Mouse (Mus musculus): ENCODE data around the gene Fdps. TPM values are rescaled to one million over a fixed set of nuclear protein-coding genes. Genes with fewer than 3 reads are reported as not detected.

Fdps gene
- polyA plus RNA-seq, 1 experiment from 2014 or later: 284 TPM

DNA sequence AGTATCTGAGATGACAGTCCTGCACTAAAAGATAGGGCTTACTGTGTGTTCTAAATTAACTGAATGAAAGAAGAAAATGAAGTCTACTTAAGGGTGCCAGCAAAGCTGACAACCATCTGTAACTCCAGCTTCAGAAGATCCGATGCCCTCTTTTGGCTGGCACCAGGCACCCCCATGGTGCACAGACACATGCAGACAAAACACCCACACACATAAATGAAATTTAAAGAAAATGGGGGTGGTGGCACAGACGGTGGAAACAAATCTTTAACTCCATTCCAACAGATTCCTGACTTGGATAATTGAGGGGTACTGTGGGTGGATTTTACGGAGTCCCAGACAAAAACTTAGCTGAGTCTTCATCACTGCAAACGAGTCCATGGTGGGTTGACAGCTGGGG, 30.1 kb upstream of the Fdps start:
- peaks cover 84% of the 10 kb centered on the region for H3K4me1 ChIP-seq
- H3K4me2 ChIP-seq: peak overlapping the region; percentile 84
- H3K4me3 ChIP-seq: peak overlapping the region; percentile 54
- no peaks in the 10 kb centered on the region for H3K36me3 ChIP-seq
- ATAC-seq: no peak
- peak overlapping the region; percentile 97 for H3K27ac ChIP-seq
- H3K27me3 ChIP-seq (replicated peaks): no peaks in the 10 kb centered on the region
- 30% methylated on average over 4 of the region's 4 CpGs for WGBS (ENCODE audit: insufficient replicate concordance)
- no peaks in the 10 kb centered on the region for H3K9me3 ChIP-seq (replicated peaks)
- peak overlapping the region; percentile 74 for H3K9ac ChIP-seq

DNA sequence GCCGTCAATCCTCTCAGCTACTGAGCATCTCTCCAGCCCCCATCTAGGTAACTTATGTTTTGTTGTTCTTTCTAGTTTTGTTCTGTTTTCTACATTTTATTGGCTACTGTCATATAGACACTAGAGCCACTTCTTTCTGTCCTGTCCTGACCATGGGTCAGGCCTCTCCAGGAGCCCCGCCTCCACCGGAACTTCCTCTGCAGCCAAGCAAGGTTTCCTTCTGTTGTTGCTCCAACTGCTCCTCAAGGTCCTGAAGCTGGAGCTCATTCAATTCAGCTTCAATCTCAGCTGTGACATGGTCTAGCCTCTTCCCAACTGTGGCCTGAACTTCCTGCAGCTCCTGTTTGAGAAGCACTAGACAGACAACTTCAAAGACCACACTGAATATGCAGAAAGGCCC, 28.1 kb upstream of the Fdps start:
- ATAC-seq: no peak
- 81% methylated on average over 3 of the region's 3 CpGs for WGBS (ENCODE audit: insufficient replicate concordance)
- Histone ChIP-seq H3K27me3 (replicated peaks) (no peaks in the 10 kb centered on the region), H3K4me1 (peaks cover 70% of the 10 kb centered on the region), H3K9me3 (replicated peaks) (no peaks in the 10 kb centered on the region), H3K4me2 (no peak overlapping the region), H3K27ac (peak overlapping the region; percentile 48), H3K4me3 (no peak overlapping the region), H3K9ac (no peak overlapping the region), H3K36me3 (no peaks in the 10 kb centered on the region)

DNA sequence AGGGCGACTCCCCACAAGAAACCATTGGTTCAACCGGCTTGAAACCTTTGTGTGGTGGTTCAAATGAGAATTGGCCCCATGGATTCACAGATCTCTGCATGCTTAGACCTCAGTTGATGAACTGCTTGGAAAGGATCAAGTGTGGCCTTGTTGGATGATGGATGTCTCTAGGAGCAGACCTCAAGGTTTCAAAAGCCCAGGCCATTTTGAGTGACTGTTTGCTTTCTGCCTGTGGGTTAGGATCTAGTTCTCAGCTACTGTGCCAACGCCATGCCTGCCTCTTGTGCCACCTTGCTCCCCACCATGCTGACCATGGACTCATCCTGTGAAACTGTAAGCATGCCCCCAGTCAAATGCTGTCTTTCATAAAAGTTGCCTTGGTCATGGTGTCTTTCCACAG, 24.2 kb upstream of the Fdps start:
- Histone ChIP-seq H3K4me1 (peaks cover 48% of the 10 kb centered on the region), H3K4me2 (no peak overlapping the region), H3K27me3 (replicated peaks) (no peaks in the 10 kb centered on the region), H3K9ac (no peak overlapping the region), H3K36me3 (no peaks in the 10 kb centered on the region), H3K4me3 (no peak overlapping the region), H3K9me3 (replicated peaks) (no peaks in the 10 kb centered on the region), H3K27ac (no peak overlapping the region)
- ATAC-seq: no peak
- WGBS (ENCODE audit: insufficient replicate concordance): 88% methylated on average over 3 of the region's 3 CpGs

DNA sequence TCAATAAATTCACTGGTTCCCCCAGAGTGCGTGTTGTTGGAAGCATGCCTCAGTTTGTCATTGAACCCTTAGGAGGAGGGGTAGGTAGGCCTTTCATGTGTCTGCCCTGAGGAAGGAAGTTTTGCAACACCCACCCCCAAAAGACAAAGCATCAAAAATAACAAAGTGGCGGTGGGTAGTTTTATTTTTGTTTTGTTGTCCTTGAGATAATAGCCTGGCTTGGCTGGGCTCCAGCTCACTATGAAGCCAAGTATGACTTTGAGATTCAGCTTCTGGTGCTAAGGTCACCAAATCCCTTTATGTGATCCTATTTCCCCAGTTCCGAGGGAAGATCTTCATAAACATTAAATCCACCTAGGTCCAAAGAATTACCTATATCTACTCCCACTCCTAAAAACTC, 22.5 kb upstream of the Fdps start:
- H3K4me2 ChIP-seq: no peak overlapping the region
- 67% methylated on average over 3 of the region's 3 CpGs for WGBS (ENCODE audit: insufficient replicate concordance)
- H3K4me3 ChIP-seq: no peak overlapping the region
- peaks cover 32% of the 10 kb centered on the region for H3K4me1 ChIP-seq
- no peaks in the 10 kb centered on the region for H3K9me3 ChIP-seq (replicated peaks)
- no peak overlapping the region for H3K9ac ChIP-seq
- H3K27ac ChIP-seq: no peak overlapping the region
- H3K36me3 ChIP-seq: no peaks in the 10 kb centered on the region
- H3K27me3 ChIP-seq (replicated peaks): no peaks in the 10 kb centered on the region
- ATAC-seq: no peak

DNA sequence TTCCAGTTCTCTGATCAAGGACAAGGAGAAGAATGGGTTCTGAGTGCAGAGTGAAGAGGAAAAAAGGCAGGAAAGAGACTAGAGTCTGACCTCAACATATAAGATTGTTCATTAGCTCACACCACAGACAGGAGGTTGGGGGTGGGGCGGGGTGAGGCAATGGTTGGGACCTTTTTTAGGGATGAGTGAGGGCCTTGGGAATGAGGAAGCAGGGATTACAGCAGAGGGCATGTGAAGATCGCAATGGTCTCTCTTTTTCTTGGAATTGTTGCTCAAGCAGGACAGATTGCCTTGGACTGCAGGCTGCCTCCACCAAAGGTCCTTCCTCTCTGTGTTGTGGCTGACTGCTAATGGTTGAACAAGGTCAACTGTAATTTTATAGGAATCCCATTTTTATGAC, 21.6 kb upstream of the Fdps start:
- Histone ChIP-seq H3K9ac (no peak overlapping the region), H3K4me1 (peaks cover 22% of the 10 kb centered on the region), H3K27me3 (replicated peaks) (no peaks in the 10 kb centered on the region), H3K9me3 (replicated peaks) (no peaks in the 10 kb centered on the region), H3K4me3 (no peak overlapping the region), H3K36me3 (no peaks in the 10 kb centered on the region), H3K4me2 (no peak overlapping the region), H3K27ac (no peak overlapping the region)
- ATAC-seq: no peak
- WGBS (ENCODE audit: insufficient replicate concordance): 60% methylated on average over 2 of the region's 2 CpGs

DNA sequence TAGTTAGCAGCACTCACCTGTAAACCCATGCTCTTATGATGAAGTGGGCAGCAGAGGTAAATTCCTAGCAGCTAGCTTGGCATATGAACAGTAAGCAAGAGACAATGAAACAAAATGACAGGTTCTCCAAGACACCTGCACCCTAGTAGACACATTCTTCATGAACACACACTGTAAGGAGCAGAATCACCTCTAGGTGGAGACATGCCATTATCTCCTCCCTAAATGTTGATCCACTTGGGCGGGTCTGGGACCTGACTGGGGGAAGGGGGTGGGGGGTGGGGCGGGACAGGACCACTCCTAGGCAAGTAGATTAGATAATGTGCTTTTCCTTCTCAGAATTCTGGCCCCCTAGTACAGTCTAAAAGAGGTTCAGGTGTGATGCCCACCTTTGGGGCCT, 13.8 kb upstream of the Fdps start:
- ATAC-seq: peak; percentile 89
- H3K4me3 ChIP-seq: no peak overlapping the region; the same call in 1 of the 2 replicates
- peak overlapping the region; percentile 38 for H3K4me2 ChIP-seq
- H3K36me3 ChIP-seq: no peaks in the 10 kb centered on the region
- WGBS (ENCODE audit: insufficient replicate concordance): 4% methylated on average over 2 of the region's 2 CpGs
- H3K9me3 ChIP-seq (replicated peaks): no peaks in the 10 kb centered on the region
- H3K27me3 ChIP-seq (replicated peaks): 0 out of 2 replicates have a peak, but pooled peaks cover 3% of the 10 kb centered on the region
- H3K27ac ChIP-seq: peak overlapping the region; percentile 69
- H3K9ac ChIP-seq: peak overlapping the region; percentile 49
- H3K4me1 ChIP-seq: peaks cover 34% of the 10 kb centered on the region

DNA sequence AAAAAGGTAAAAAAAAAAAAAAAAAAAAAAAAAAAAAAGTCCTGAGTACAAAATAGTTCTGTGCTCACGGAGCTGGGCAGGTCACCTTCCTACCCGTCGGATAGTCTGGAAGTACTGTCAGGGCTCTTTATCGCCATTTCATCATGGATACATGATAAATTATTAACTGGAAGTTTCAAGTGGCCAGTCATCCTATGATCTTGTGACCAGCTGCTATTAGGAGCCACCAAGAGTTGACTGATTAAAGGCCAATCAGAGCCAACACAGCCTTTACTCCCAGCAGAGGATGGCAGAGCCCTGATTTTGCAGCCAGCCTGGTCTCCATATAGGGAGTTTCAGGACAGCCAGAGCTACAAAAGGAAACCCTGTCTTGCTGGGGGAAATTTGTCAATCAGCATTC, 11.3 kb upstream of the Fdps start:
- 69% methylated on average over 4 of the region's 4 CpGs for WGBS (ENCODE audit: insufficient replicate concordance)
- H3K9me3 ChIP-seq (replicated peaks): no peaks in the 10 kb centered on the region
- H3K9ac ChIP-seq: no peak overlapping the region
- no peak overlapping the region for H3K27ac ChIP-seq
- H3K4me1 ChIP-seq: peaks cover 34% of the 10 kb centered on the region
- no peak overlapping the region for H3K4me2 ChIP-seq
- H3K27me3 ChIP-seq (replicated peaks): 0 out of 2 replicates have a peak, but pooled peaks cover 3% of the 10 kb centered on the region
- H3K36me3 ChIP-seq: no peaks in the 10 kb centered on the region
- no peak for ATAC-seq
- H3K4me3 ChIP-seq: no peak overlapping the region

DNA sequence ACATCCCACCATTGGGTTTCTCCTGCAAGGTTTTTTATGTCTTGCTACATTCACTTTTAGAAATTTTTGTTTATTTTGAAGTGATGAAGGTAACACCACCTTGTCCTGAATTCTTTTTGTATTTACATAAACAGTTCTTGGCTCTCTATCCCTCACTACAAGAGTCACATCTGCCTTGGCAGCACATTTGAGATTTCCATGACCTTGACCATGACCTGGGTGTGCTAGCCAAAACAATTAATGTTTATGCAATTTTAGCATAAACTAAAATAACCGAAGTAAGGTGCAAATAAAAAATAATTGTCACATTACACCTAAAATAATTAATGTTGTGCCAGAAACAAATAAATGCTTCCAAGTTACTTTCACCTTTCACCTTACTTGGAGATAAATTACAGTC, 6.4 kb upstream of the Fdps start:
- no peak for ATAC-seq
- Histone ChIP-seq H3K4me3 (no peak overlapping the region), H3K27me3 (replicated peaks) (0 out of 2 replicates have a peak, but pooled peaks cover 3% of the 10 kb centered on the region), H3K4me1 (peaks cover 10% of the 10 kb centered on the region), H3K27ac (no peak overlapping the region), H3K4me2 (no peak overlapping the region), H3K9ac (no peak overlapping the region), H3K9me3 (replicated peaks) (no peaks in the 10 kb centered on the region), H3K36me3 (no peaks in the 10 kb centered on the region)
- 52% methylated on average over 1 of the region's 1 CpGs for WGBS (ENCODE audit: insufficient replicate concordance)

DNA sequence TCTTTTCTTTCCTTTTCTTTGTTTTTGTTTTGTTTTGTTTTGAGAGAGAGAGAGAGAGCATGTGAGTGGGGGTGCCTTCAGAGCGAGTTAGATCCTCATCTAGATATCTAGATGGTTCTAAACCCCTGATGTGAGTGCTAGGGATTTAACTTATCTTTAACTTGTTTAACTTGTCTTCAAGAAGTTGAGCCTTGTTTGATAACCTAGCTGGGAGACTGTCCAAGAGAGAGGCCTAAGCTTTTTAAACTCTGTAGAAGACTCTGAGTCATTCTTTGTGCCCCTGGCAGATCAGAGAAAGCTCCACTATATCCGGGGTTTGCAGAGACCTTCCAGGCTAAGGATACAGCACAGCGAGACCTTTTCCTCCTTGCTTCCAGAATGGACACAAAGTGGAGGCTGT, 5.8 kb upstream of the Fdps start:
- ATAC-seq: no peak
- Histone ChIP-seq H3K4me1 (peaks cover 16% of the 10 kb centered on the region), H3K27me3 (replicated peaks) (0 out of 2 replicates have a peak, but pooled peaks cover 3% of the 10 kb centered on the region), H3K36me3 (no peaks in the 10 kb centered on the region), H3K9ac (no peak overlapping the region), H3K4me2 (no peak overlapping the region), H3K9me3 (replicated peaks) (no peaks in the 10 kb centered on the region), H3K27ac (no peak overlapping the region), H3K4me3 (no peak overlapping the region)
- 57% methylated on average over 3 of the region's 3 CpGs for WGBS (ENCODE audit: insufficient replicate concordance)

DNA sequence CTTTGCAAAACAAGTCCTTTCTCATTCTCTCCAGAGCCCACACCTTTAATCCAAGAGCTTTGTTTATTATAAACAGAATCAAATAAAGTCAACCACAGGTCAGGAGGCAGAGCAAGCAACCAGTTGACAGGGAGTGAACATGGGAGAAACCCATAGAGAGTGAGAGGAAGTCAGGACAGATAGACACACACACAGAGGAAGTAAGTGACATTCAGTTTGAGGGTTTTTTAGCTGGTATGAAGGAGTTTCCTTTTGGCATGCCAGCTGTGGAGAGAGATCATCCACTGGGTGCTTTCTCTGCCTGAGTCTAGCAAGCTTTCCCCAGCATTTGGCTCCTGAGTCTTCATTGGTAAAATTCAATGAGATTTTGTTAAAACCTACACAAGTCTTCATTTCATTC, 5.1 kb upstream of the Fdps start:
- Histone ChIP-seq H3K9me3 (replicated peaks) (no peaks in the 10 kb centered on the region), H3K36me3 (no peaks in the 10 kb centered on the region), H3K9ac (no peak overlapping the region), H3K4me3 (no peak overlapping the region), H3K27ac (peak overlapping the region; percentile 37), H3K4me2 (no peak overlapping the region), H3K27me3 (replicated peaks) (0 out of 2 replicates have a peak, but pooled peaks cover 3% of the 10 kb centered on the region), H3K4me1 (peaks cover 20% of the 10 kb centered on the region)
- no peak for ATAC-seq

DNA sequence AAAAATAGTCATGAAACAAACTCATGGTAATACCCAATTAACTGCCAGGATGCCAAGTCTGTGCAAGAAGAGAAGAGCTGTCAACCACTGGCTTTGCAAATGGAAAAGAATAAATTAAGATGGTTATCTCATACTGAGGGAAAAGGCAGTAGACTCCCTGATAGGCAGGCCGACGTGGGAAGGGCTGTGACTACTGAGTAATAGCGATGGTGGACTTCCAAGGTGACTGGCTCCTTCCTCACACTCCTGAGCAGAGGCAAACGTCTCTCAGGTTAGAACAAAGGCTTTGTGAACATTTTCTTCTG, 1.5 kb upstream of the Fdps start:
- Histone ChIP-seq H3K9me3 (replicated peaks) (no peaks in the 10 kb centered on the region), H3K4me1 (peaks cover 49% of the 10 kb centered on the region), H3K4me2 (no peak overlapping the region; the same call in 1 of the 2 replicates), H3K27me3 (replicated peaks) (no peaks in the 10 kb centered on the region), H3K27ac (peak overlapping the region; percentile 81), H3K9ac (no peak overlapping the region), H3K36me3 (peaks cover 22% of the 10 kb centered on the region), H3K4me3 (no peak overlapping the region)
- 53% methylated on average over 4 of the region's 4 CpGs for WGBS (ENCODE audit: insufficient replicate concordance)
- no peak for ATAC-seq

DNA sequence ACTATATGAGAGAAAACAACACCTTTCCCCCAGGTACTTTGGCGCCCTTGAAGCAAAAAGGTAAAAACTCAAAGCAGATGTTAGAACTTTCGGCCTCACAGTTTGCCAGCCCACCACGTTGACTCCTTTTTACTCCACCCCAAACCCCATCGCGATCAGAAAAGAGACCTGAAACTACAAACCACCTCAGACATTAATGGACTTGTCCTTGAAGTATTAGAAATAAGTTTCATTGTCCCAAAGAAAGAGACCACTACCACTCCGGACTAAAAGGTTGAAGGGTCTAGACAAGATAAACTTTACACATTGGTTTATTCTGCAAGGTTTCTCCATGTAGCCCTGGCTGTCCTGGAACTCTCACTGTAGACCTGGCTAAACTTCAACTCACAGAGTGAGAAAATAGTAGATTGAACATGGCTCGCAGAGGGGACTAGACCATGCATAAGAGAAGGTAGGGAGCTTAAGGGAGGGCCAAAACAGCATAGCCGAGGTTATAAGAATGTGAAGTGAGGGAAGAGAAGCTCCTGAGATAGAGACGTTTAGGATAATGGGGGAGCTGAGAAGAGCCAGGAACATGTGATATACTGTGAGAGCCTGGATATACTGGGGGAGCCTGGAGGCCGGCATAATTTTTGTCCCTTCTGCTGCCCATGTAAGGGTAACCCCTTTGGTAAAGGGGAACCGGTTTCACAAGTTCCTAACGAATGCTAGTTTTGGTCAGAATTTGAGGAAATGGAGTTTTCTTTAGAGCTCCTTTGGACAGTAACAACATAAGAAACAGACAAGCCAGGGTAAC, 934 bp upstream of the Fdps start:
- peak overlapping the region; percentile 81 for H3K27ac ChIP-seq
- peak overlapping the region; percentile 95 for H3K4me2 ChIP-seq
- H3K9me3 ChIP-seq (replicated peaks): no peaks in the 10 kb centered on the region
- H3K36me3 ChIP-seq: peaks cover 28% of the 10 kb centered on the region
- H3K4me3 ChIP-seq: peak overlapping the region; percentile 80
- peak overlapping the region; percentile 63 for H3K9ac ChIP-seq
- ATAC-seq: no peak
- WGBS (ENCODE audit: insufficient replicate concordance): 51% methylated on average over 12 of the region's 12 CpGs
- H3K27me3 ChIP-seq (replicated peaks): no peaks in the 10 kb centered on the region
- H3K4me1 ChIP-seq: peaks cover 47% of the 10 kb centered on the region

DNA sequence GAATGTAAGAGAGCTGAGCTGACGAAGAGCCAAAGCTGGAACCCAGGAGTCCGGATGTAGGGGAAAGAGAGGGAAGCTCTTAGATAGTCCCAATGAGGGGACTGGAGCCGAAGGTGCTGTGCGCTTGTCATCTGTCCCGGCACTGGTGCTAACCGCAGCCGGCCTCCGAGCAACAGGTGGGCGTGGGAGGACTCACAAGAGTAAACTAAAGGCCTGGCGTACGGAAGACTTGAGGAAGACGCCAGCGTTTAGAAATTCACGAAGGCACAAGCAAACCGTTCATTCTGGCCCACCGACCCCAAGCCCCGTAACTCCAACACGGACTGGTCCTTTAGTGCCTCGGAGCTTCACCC, 324 bp downstream of the Fdps start:
- Histone ChIP-seq H3K4me1 (peaks cover 43% of the 10 kb centered on the region), H3K4me2 (peak overlapping the region; percentile 95), H3K4me3 (peak overlapping the region; percentile 80), H3K27me3 (replicated peaks) (no peaks in the 10 kb centered on the region), H3K9me3 (replicated peaks) (no peaks in the 10 kb centered on the region), H3K9ac (peak overlapping the region; percentile 84), H3K36me3 (peaks cover 41% of the 10 kb centered on the region), H3K27ac (peak overlapping the region; percentile 89)
- under 1% methylated on average over 19 of the region's 19 CpGs for WGBS (ENCODE audit: insufficient replicate concordance)
- peak; percentile 46 for ATAC-seq
